Mouse (Mus musculus): ENCODE results near the gene Vmn1r91. TPM values are rescaled to one million over a fixed set of nuclear protein-coding genes. Genes with fewer than 3 reads are reported as not detected.
"Not testable (repeated sequence)": the region's sequence is repeated elsewhere in the genome, so short reads cannot be mapped to it uniquely, and the experiment has no call there.

Vmn1r91 gene
- total RNA-seq (2015) = not detected in 2 replicates
- total RNA-seq (2017) = not detected in 2 replicates

DNA sequence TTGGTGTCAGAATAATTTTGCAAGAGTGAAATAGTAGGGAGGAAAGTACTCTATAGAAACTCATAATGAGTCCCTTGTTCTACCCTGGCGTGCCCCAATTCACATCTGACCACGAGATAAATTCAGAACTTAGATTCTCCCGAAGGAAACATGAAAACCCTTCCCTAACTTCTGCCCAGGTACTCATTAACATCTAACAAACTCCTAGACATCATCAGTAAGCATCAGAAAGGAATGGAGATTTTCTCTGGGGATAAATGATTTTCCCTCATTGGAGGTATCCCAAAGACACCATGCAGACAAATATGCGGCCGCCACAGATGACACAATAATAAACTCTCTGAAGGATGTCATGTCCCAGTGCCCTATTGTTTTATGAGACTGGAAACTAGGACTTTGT, at the start of gene Vmn1r91:
Vmn1r91 (plus strand) TSS at position 301 of the 400 bp plus-strand sequence.
- not testable (repeated sequence) for ATAC-seq (replicated peaks; ENCODE audit: poor library complexity)

DNA sequence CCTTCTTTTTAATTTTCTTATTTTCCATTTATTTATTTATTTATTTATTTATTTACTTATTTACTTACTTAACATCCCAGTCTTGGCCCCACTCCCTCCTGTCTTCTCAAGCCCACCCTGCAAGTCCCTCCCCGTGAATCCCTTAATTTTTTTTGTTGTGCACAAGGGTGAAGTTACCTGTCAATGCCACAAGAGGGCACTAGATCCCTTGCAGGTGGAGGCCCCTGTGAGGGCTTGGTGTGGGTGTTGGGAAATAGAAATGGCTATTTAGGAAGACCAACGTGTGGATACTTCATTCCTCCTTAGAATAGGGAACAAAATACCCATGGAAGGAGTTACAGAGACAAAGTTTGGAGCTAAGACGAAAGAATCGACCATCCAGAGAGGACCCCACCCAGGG, 35.4 kb upstream of the Vmn1r91 start:
- ATAC-seq (replicated peaks; ENCODE audit: poor library complexity) = not testable (repeated sequence)

DNA sequence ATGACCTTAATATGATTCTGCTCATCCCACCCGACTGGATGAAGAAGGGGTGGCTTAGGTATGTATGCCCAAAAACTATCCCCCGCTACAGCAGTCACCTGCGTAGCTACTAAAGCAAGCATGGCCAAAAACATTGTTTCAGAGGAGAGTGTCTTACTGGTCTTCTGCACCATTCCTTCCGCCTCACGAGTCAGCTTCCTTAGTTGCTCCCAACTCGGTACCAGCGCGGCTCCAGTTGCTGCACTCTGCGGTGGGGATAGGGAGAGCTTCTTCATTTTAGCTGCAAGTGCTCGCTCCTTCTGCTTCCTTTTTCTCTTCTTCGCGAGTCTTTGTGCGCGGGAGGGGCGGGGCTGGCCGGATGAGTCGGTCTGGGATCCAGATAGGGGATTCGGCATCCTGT, 21.4 kb upstream of the Vmn1r91 start:
- not testable (repeated sequence) for ATAC-seq (replicated peaks; ENCODE audit: poor library complexity)

DNA sequence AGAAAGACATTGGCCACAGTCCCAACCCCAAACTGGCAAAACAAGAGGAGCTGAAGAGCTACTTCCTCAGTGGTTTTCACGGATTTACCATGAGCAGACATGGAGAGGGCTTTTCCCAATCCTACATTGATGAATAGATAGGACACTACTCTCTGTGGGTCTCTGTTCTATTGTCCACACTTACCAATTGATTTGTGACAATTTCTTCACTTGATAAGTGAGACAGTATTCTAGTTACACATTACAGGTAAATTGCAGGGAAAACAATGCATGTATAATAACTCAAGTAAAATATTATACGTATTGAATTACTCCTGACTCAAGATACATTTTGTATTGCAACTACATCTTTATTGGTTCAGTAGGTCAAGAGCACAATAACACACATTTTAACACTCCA, 23.0 kb downstream of the Vmn1r91 start, which contains the start of gene Gm16442:
Gm16442 (minus strand) TSS at position 101 of the 400 bp plus-strand sequence.
- ATAC-seq (replicated peaks; ENCODE audit: poor library complexity) = not testable (repeated sequence)

DNA sequence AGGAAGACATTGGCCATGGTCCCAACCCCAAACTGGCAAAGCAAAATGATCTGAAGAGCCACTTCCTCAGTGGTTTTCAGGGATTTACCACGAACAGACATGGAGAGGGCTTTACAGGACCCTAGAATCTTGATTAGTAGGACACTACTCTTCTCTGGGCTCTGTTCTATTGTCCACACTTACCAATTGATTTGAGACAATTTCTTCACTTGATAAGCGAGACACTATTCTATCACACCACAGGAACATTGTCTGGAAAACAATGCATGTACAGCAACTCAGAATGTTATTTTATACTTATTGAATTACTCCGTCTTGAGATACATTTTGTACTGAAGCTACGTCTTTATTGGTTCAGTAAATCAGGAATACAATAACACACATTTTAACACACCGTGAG, 39.5 kb downstream of the Vmn1r91 start, which contains the start of gene Vmn1r93:
Vmn1r93 (minus strand) TSS at position 101 of the 400 bp plus-strand sequence.
- not testable (repeated sequence) for ATAC-seq (replicated peaks; ENCODE audit: poor library complexity)

Other genes with a start within 250 kb of the Vmn1r91 start
- not detected in 2 replicates for gene Gm19345, start 247.7 kb upstream of the Vmn1r91 start, total RNA-seq (2015)
- gene Gm19345, start 247.7 kb upstream of the Vmn1r91 start, total RNA-seq (2017) = not detected in 2 replicates
- gene Ceacam16, start 238.4 kb upstream of the Vmn1r91 start, total RNA-seq (2015) = not detected in 2 replicates
- not detected in 2 replicates for gene Ceacam16, start 238.4 kb upstream of the Vmn1r91 start, total RNA-seq (2017)
- gene Ceacam19, start 211.7 kb upstream of the Vmn1r91 start, total RNA-seq (2015) = not detected in 2 replicates
- 0.03 TPM in 1 of 2 replicates, not detected in the other for gene Ceacam19, start 211.7 kb upstream of the Vmn1r91 start, total RNA-seq (2017)
- gene Pvr, start 178.5 kb upstream of the Vmn1r91 start, total RNA-seq (2015) = 10.2 and 13.0 TPM in 2 replicates
- gene Pvr, start 178.5 kb upstream of the Vmn1r91 start, total RNA-seq (2017) = 7.5 and 9.7 TPM in 2 replicates
- not detected in 2 replicates for gene Igsf23, start 148.9 kb upstream of the Vmn1r91 start, total RNA-seq (2015)
- gene Igsf23, start 148.9 kb upstream of the Vmn1r91 start, total RNA-seq (2017) = not detected in 2 replicates
- not detected in 2 replicates for gene Ceacam20, start 134.3 kb upstream of the Vmn1r91 start, total RNA-seq (2015)
- gene Ceacam20, start 134.3 kb upstream of the Vmn1r91 start, total RNA-seq (2017) = not detected in 2 replicates
- gene Nlrp9b, start 108.2 kb upstream of the Vmn1r91 start, total RNA-seq (2015) = not detected in 2 replicates
- gene Nlrp9b, start 108.2 kb upstream of the Vmn1r91 start, total RNA-seq (2017) = not detected in 2 replicates
- gene Gm16442, start 22.9 kb downstream of the Vmn1r91 start, total RNA-seq (2015) = not detected in 2 replicates
- gene Gm16442, start 22.9 kb downstream of the Vmn1r91 start, total RNA-seq (2017) = not detected in 2 replicates
- gene Vmn1r93, start 39.4 kb downstream of the Vmn1r91 start, total RNA-seq (2015) = not detected in 2 replicates
- not detected in 2 replicates for gene Vmn1r93, start 39.4 kb downstream of the Vmn1r91 start, total RNA-seq (2017)
- gene Vmn1r94, start 68.7 kb downstream of the Vmn1r91 start, total RNA-seq (2015) = not detected in 2 replicates
- not detected in 2 replicates for gene Vmn1r94, start 68.7 kb downstream of the Vmn1r91 start, total RNA-seq (2017)
- not detected in 2 replicates for gene Vmn1r95, start 94.0 kb downstream of the Vmn1r91 start, total RNA-seq (2015)
- gene Vmn1r95, start 94.0 kb downstream of the Vmn1r91 start, total RNA-seq (2017) = not detected in 2 replicates
- not detected in 2 replicates for gene Gm6164, start 105.9 kb downstream of the Vmn1r91 start, total RNA-seq (2015)
- not detected in 2 replicates for gene Gm6164, start 105.9 kb downstream of the Vmn1r91 start, total RNA-seq (2017)
- gene Gm4498, start 134.1 kb downstream of the Vmn1r91 start, total RNA-seq (2015) = not detected in 2 replicates
- gene Gm4498, start 134.1 kb downstream of the Vmn1r91 start, total RNA-seq (2017) = not detected in 2 replicates
- not detected in 2 replicates for gene Gm5890, start 163.2 kb downstream of the Vmn1r91 start, total RNA-seq (2015)
- gene Gm5890, start 163.2 kb downstream of the Vmn1r91 start, total RNA-seq (2017) = not detected in 2 replicates
- not detected in 2 replicates for gene Gm4133, start 234.4 kb downstream of the Vmn1r91 start, total RNA-seq (2015)
- gene Gm4133, start 234.4 kb downstream of the Vmn1r91 start, total RNA-seq (2017) = not detected in 2 replicates

Data from megakaryocyte progenitor cell, adult 5-6 weeks (primary cell).